Mouse (Mus musculus): ENCODE results near the gene Rps19.

- TF ChIP-seq CTCF (IDR thresholded peaks at IDR 0.05; ENCODE audit: low read depth) (no peak), EP300 (optimal IDR thresholded peaks at IDR 0.05) (no peak)
These were observed 28.3 kb downstream of the Rps19 start for GRCm38 (mm10) chr7:24912480-24912879.
